Mouse (Mus musculus) liver, embryonic 15.5 days (tissue): ENCODE results near the gene Emc1. TPM values are rescaled to one million over a fixed set of nuclear protein-coding genes. Genes with fewer than 3 reads are reported as not detected.

ENCODE experiments used
- ATAC-seq: fragments of 200-750 bp; cut with Nextera tagmentation; 2 replicates; pipeline ENCODE4 v1.8.0; 2017; ENCODE audit warnings: moderate number of reproducible peaks, mild to moderate bottlenecking, moderate library complexity; ENCODE audit not compliant: insufficient read depth
- H3K27ac ChIP-seq: fragments of 300-500 bp; sonication (generic); replicated peaks from 2 replicates; pipeline ENCODE4 v1.5.1; 2015; ENCODE audit warnings: mild to moderate bottlenecking, inconsistent platforms
- H3K27me3 ChIP-seq: fragments of 300-500 bp; sonication (generic); 2 replicates; pipeline ENCODE4 v1.6.1; 2015; ENCODE audit warnings: mild to moderate bottlenecking, inconsistent platforms
- H3K36me3 ChIP-seq: fragments of 300-500 bp; sonication (generic); replicated peaks from 2 replicates; pipeline ENCODE4 v1.6.1; 2015; ENCODE audit warnings: moderate library complexity, mild to moderate bottlenecking, inconsistent platforms
- H3K4me1 ChIP-seq: fragments of 300-500 bp; sonication (generic); replicated peaks from 2 replicates; pipeline ENCODE4 v1.6.1; 2015; ENCODE audit warnings: inconsistent platforms
- H3K4me2 ChIP-seq: fragments of 300-500 bp; sonication (generic); 2 replicates; pipeline ENCODE4 v1.6.1; 2015; ENCODE audit warnings: moderate library complexity, mild to moderate bottlenecking, inconsistent platforms
- H3K4me3 ChIP-seq: fragments of 300-500 bp; sonication (generic); replicated peaks from 2 replicates; pipeline ENCODE4 v1.5.1; 2015; ENCODE audit warnings: mild to moderate bottlenecking, inconsistent platforms
- H3K9ac ChIP-seq: fragments of 300-500 bp; sonication (generic); 2 replicates; pipeline ENCODE4 v1.6.1; 2015; ENCODE audit warnings: moderate library complexity, mild to moderate bottlenecking, inconsistent platforms
- H3K9me3 ChIP-seq: fragments of 300-500 bp; sonication (generic); replicated peaks from 2 replicates; pipeline ENCODE4 v1.6.1; 2016; ENCODE audit warnings: inconsistent platforms
- WGBS: fragments of 180-500 bp; shearing (Covaris S2); methylation state at CpG from one replicate; pipeline ENCODE4 v1.1.7; 2015; ENCODE audit warnings: mixed read lengths; ENCODE audit not compliant: insufficient replicate concordance; 5-methylcytosine and 5-hydroxymethylcytosine counted together
- polyA plus RNA-seq: library from polyadenylated mRNA; unstranded; fragments of >200 nt; fragmentation: Nextera tagmentation; extraction: Ambion mirVana; gene quantifications from 2 replicates; pipeline ENCODE4 v1.2.1, GENCODE M21; 2015

Gene Emc1
- polyA plus RNA-seq, 1 experiment from 2014 or later: 13.5 TPM

DNA sequence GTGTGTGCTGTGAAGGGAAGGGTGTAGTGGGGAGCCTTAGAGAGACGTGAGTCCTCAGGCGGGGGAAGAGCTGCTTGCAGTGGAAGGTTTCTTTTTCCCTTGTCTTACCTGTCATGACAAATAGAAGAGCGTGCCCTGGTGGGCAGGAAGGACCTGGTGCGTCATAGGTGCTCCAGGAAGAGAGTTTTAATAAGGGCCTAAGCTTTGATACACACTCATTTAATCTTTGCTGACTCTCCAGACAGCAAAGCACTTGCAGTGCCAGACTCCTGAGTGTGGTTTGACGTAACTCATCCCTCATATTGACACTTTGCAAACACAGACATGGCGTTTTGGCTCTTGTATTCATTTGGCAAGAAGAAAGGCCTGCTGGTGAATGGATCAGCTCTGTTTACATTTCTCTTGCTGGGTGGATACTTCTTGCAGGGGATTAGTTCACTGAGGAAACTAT lies 34.5 kb downstream of the Emc1 start:
- ATAC-seq: peak; percentile 13; the same call in 1 of the 2 replicates
- Histone ChIP-seq H3K9me3 (no peaks in the 10 kb centered on the region), H3K4me2 (peak overlapping the region; percentile 21; the same call in 1 of the 2 replicates), H3K27me3 (no peaks in the 10 kb centered on the region), H3K36me3 (peaks cover 45% of the 10 kb centered on the region), H3K4me3 (no peak overlapping the region), H3K4me1 (peaks cover 57% of the 10 kb centered on the region), H3K9ac (no peak overlapping the region), H3K27ac (peak overlapping the region; percentile 54)
- WGBS: 67% methylated on average over 6 of the region's 6 CpGs

DNA sequence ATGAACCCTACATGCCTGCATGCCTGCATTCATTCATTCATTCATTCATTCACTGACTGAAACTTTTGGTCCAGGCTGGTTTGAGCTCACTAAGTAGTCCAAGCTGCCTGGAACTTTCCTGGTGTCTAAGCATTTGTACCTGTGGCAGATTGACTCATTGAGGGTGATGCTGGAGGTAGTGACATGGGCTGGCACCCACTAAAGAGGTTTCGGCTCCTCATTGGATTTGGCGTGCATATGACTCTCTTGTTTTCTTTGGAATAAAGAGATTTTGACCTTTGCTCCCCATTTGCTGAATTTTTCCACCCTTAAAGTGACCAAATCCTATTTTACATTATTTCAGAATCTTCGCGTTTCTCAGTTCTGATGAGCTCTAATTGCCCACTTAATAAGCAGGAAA lies 37.2 kb downstream of the Emc1 start:
- no peak overlapping the region for H3K27ac ChIP-seq
- no peak overlapping the region for H3K9ac ChIP-seq
- H3K4me1 ChIP-seq: peaks cover 35% of the 10 kb centered on the region
- H3K27me3 ChIP-seq: no peaks in the 10 kb centered on the region
- H3K36me3 ChIP-seq: peaks cover 66% of the 10 kb centered on the region
- no peaks in the 10 kb centered on the region for H3K9me3 ChIP-seq
- H3K4me3 ChIP-seq: no peak overlapping the region
- no peak for ATAC-seq
- 78% methylated on average over 4 of the region's 4 CpGs for whole genome bisulfite sequencing
- H3K4me2 ChIP-seq: no peak overlapping the region

DNA sequence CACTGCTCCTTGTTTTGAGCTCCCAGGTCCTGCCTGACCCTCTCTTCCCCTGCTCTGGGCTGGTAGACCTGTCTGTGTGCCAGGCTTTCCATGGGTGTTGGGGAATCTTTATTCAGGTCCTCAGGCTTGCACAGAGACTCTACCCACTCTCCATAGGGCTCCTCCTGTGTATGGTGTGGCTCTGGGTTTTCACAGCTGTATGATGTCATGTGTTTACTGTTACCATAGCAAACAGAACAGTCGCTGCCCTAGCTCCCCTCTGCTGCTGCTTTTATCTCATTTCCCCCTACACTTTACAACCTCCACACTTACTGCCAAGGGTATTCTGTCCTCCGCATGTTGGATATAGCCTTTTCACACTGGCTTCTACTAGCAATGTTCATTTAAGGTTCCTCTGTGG lies 43.0 kb downstream of the Emc1 start:
- no peak overlapping the region for H3K4me3 ChIP-seq
- H3K9ac ChIP-seq: no peak overlapping the region
- 0 out of 2 replicates have a peak, but pooled peaks have one; percentile 11 for ATAC-seq
- no peaks in the 10 kb centered on the region for H3K9me3 ChIP-seq
- peaks cover 11% of the 10 kb centered on the region; the same call in 1 of the 2 replicates for H3K4me1 ChIP-seq
- H3K4me2 ChIP-seq: no peak overlapping the region
- 50% methylated on average over 2 of the region's 2 CpGs for WGBS
- peaks cover 96% of the 10 kb centered on the region for H3K36me3 ChIP-seq
- H3K27me3 ChIP-seq: no peaks in the 10 kb centered on the region
- H3K27ac ChIP-seq: no peak overlapping the region

DNA sequence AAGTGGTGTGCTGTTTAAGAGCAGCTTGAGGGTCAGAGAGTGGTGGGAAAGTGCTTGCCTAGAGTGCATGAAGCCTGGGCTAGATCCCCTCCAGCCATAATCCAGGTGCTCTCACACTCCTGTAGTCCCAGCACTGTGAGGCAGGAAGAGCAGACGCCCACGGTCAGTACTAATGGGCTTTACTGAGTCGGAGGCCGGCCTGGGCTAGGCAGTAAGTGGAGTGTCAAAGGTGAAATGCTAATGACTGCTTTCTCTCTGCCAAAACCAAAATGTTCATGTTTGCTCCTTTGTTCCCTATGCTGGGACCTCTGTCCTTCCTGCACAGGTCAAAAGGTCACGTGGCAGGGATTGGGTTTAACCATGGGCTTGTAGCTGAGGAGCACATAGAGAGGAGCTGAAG lies 48.1 kb downstream of the Emc1 start:
- Histone ChIP-seq H3K36me3 (peaks cover 97% of the 10 kb centered on the region), H3K9ac (no peak overlapping the region), H3K4me2 (no peak overlapping the region), H3K27ac (peak overlapping the region; percentile 24; the same call in 1 of the 2 replicates), H3K4me1 (peaks cover 7% of the 10 kb centered on the region; the same call in 1 of the 2 replicates), H3K9me3 (no peaks in the 10 kb centered on the region), H3K4me3 (no peak overlapping the region), H3K27me3 (no peaks in the 10 kb centered on the region)
- 69% methylated on average over 5 of the region's 5 CpGs for WGBS
- ATAC-seq: peak; percentile 69

DNA sequence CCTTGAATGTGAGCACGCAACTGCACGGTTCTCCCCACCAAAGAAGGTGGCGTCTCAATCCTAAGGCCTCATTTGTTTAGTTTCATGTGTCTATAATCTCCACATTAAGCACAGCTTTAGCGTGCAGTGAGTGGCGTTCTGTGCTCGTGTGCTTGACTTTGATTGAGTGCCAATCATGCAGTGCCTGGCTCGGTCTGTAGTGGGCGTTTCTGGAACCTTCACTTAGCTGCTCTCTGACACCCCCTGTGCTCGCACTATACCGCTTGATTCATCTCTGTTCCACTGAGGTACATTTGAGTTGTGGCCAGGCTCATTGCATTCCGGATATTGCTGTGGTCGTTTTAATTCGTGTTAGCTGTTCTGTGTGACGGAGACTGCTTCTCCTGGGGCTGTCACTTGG lies 50.8 kb downstream of the Emc1 start:
- 80% methylated on average over 14 of the region's 14 CpGs for WGBS
- peaks cover 99% of the 10 kb centered on the region for H3K36me3 ChIP-seq

DNA sequence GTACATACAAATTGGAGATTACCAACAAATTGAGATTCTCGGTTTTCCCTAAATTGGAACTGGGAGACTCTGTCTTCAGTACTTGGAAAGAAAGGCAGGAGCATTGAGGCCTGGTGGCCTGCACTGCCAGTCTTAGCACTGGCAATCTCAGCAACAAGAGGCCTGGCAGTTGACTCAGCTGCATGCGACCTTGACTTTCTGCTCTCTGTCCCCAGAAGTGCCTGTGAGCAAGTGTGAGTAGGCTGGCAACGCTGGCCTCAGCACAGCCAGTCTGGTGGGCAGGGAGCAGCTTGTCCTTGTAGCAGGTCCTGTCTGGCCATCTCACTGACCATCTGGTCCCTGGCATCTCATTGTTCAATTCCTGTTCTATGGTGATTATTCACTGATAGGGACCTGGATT lies 59.0 kb downstream of the Emc1 start:
- Histone ChIP-seq H3K4me3 (no peak overlapping the region), H3K27me3 (no peaks in the 10 kb centered on the region), H3K36me3 (peaks cover 100% of the 10 kb centered on the region), H3K27ac (no peak overlapping the region), H3K9ac (no peak overlapping the region), H3K4me1 (no peaks in the 10 kb centered on the region), H3K4me2 (no peak overlapping the region), H3K9me3 (no peaks in the 10 kb centered on the region)
- 89% methylated on average over 3 of the region's 3 CpGs for WGBS
- ATAC-seq: no peak

More for the DNA sequence above, 50.8 kb downstream of the Emc1 start:
- Histone ChIP-seq H3K27ac (no peak overlapping the region), H3K9me3 (no peaks in the 10 kb centered on the region), H3K9ac (no peak overlapping the region), H3K27me3 (no peaks in the 10 kb centered on the region), H3K4me3 (no peak overlapping the region), H3K4me2 (no peak overlapping the region), H3K4me1 (peaks cover 7% of the 10 kb centered on the region; the same call in 1 of the 2 replicates)
- ATAC-seq: no peak

DNA sequence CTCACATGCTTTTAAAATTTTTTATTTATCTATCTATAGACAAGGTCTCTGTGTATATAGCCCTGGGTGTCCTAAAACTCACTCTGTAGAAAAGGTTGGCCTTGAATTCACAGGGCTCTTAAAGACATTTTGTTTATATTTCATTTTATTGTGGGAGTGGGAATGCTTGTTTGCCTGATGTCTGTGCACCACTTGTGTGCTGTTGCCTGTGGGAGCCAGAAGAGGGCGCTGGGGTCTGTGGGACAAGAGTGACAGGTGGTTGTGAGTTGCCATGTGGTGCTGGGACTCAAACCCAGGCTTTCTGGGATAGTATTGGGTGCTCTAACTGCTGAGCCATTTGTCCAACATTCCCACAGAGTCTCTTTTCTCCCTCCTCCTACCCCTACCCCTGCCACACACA lies 65.5 kb downstream of the Emc1 start:
- WGBS: 75% methylated on average over 1 of the region's 1 CpGs
- Histone ChIP-seq H3K27me3 (no peaks in the 10 kb centered on the region), H3K9me3 (no peaks in the 10 kb centered on the region), H3K4me2 (no peak overlapping the region), H3K9ac (no peak overlapping the region), H3K36me3 (peaks cover 100% of the 10 kb centered on the region), H3K27ac (no peak overlapping the region), H3K4me1 (no peaks in the 10 kb centered on the region), H3K4me3 (no peak overlapping the region)
- ATAC-seq: no peak

DNA sequence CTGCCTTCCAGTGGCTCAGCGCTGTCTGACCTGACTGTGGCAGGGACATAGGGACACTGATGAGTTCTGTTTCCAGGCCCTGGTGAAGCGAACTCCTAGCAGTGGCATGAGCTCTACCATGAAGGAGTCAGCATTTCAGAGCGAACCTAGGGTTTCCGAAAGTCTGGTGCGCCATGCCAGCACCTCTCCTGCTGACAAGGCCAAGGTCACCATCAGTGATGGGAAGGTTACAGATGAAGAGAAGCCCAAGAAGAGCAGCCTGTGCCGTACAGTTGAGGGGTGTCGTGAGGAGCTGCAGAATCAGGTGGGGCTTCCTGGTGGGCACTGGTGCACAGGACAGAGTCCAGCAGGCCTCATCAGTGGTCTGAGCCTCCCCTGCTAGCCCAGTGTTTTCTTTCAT lies 69.2 kb downstream of the Emc1 start:
- no peaks in the 10 kb centered on the region for H3K9me3 ChIP-seq
- no peak overlapping the region for H3K4me3 ChIP-seq
- H3K36me3 ChIP-seq: peaks cover 100% of the 10 kb centered on the region
- H3K27ac ChIP-seq: no peak overlapping the region
- ATAC-seq: no peak
- no peak overlapping the region for H3K4me2 ChIP-seq
- no peak overlapping the region for H3K9ac ChIP-seq
- H3K27me3 ChIP-seq: no peaks in the 10 kb centered on the region
- 85% methylated on average over 7 of the region's 7 CpGs for WGBS
- no peaks in the 10 kb centered on the region for H3K4me1 ChIP-seq

DNA sequence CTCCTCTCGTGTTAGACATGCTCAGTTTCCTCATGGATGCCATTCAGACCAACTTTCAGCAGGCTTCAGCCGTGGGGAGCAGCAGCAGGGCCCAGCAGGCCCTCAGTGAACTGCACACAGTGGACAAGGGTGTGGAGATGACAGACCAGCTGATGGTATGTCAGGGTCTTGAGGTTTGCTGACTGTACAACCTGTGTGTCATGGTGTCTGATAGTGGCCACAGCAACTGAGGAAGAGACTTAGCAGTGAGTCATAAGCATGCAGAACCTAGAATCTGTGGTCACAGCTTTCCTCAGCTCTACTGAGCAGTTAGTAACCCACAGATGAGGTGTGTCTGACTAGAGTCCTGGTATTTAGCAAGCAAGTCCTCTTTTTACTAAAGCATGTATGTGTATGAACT lies 70.0 kb downstream of the Emc1 start:
- 90% methylated on average over 2 of the region's 2 CpGs for WGBS
- no peak overlapping the region for H3K4me3 ChIP-seq
- H3K9ac ChIP-seq: no peak overlapping the region
- no peaks in the 10 kb centered on the region for H3K4me1 ChIP-seq
- H3K36me3 ChIP-seq: peaks cover 100% of the 10 kb centered on the region
- H3K4me2 ChIP-seq: no peak overlapping the region
- H3K27ac ChIP-seq: no peak overlapping the region
- H3K9me3 ChIP-seq: no peaks in the 10 kb centered on the region
- no peak for ATAC-seq
- H3K27me3 ChIP-seq: no peaks in the 10 kb centered on the region

DNA sequence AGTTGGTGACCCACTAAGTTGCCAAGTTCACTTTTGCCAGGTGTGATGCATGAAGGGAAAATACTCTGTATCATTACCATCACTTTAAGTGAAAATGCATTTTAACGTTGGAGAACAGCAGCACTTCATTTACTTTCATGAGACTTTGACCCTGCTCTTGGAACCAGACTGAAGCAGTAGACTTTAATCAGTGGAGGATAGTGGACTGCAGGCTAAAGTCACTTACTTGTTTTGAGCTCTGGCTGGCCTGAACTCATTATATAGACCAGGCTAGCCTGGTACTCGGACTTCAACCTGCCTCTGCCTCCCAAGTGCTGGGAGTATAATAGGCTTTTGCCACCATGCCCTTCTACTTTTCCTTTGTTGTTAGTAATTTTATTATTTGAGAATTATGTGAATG lies 70.9 kb downstream of the Emc1 start:
- Histone ChIP-seq H3K4me2 (no peak overlapping the region), H3K36me3 (peaks cover 100% of the 10 kb centered on the region), H3K4me3 (no peak overlapping the region), H3K4me1 (no peaks in the 10 kb centered on the region), H3K27me3 (no peaks in the 10 kb centered on the region), H3K9me3 (no peaks in the 10 kb centered on the region), H3K9ac (no peak overlapping the region), H3K27ac (no peak overlapping the region)
- no peak for ATAC-seq
- WGBS: 72% methylated on average over 2 of the region's 2 CpGs
